Mouse (Mus musculus) liver, embryonic 14.5 days (tissue): Measurements from ENCODE around the gene Pknox2. TPM values are rescaled to one million over a fixed set of nuclear protein-coding genes. Genes with fewer than 3 reads are reported as not detected.

Source experiments
- ATAC-seq: fragments of 200-750 bp; cut with Nextera tagmentation; 2 replicates; pipeline ENCODE4 v1.8.0; 2017; ENCODE audit warnings: moderate number of reproducible peaks, mild to moderate bottlenecking, moderate library complexity; ENCODE audit not compliant: insufficient read depth
- DNase-seq, 3 experiments: peaks; one replicate each; pipeline ENCODE4 v3.0.0-alpha.2; 2012 to 2013; ENCODE audit warnings: low read depth in 3 of 3, low spot score in 3 of 3
- H3K27ac ChIP-seq: fragments of 300-500 bp; sonication (generic); 2 replicates; pipeline ENCODE4 v1.5.1; 2014; ENCODE audit warnings: moderate library complexity, mild to moderate bottlenecking, control low read depth, inconsistent platforms
- H3K27me3 ChIP-seq: fragments of 300-500 bp; sonication (generic); 2 replicates; pipeline ENCODE4 v1.6.1; 2014; ENCODE audit warnings: mild to moderate bottlenecking, low read length, moderate library complexity; ENCODE audit not compliant: control insufficient read depth, insufficient read depth
- H3K36me3 ChIP-seq: fragments of 300-500 bp; sonication (generic); replicated peaks from 2 replicates; pipeline ENCODE4 v1.6.1; 2014; ENCODE audit warnings: low read depth; ENCODE audit not compliant: control insufficient read depth, insufficient read depth
- H3K4me1 ChIP-seq, 2 experiments: fragments of 200-500 bp in 1 of 2; fragments of 300-500 bp in 1 of 2; sonication (generic) in 1 of 2; replicated peaks; 2 replicates each; pipeline ENCODE4 v1.6.1; 2012 to 2014; ENCODE audit warnings: antibody characterized with exemption in 1 of 2, inconsistent platforms in 1 of 2, low read length in 1 of 2; ENCODE audit not compliant: control insufficient read depth in 2 of 2, insufficient read depth in 2 of 2
- H3K4me2 ChIP-seq: fragments of 300-500 bp; sonication (generic); 2 replicates; pipeline ENCODE4 v1.6.1; 2014; ENCODE audit warnings: low read depth, mild to moderate bottlenecking, control low read depth, moderate library complexity
- H3K4me3 ChIP-seq, 2 experiments: fragments of 200-500 bp in 1 of 2; fragments of 300-500 bp in 1 of 2; sonication (generic) in 1 of 2; 2 replicates each; pipeline ENCODE4 v1.5.1; 2012 to 2014; ENCODE audit warnings: low read depth in 2 of 2, low read length in 2 of 2, mild to moderate bottlenecking in 2 of 2, control low read depth in 1 of 2, inconsistent platforms in 1 of 2, moderate library complexity in 1 of 2; ENCODE audit not compliant: insufficient read depth in 1 of 2
- H3K9ac ChIP-seq: fragments of 300-500 bp; sonication (generic); replicated peaks from 2 replicates; pipeline ENCODE4 v1.6.1; 2014; ENCODE audit warnings: mild to moderate bottlenecking, control low read depth, moderate library complexity
- H3K9me3 ChIP-seq: fragments of 300-500 bp; sonication (generic); 2 replicates; pipeline ENCODE4 v1.6.1; 2016; ENCODE audit warnings: low read length, mixed read lengths; ENCODE audit not compliant: control insufficient read depth
- CTCF ChIP-seq: IDR thresholded peaks from 2 replicates; pipeline ENCODE4 v1.5.1; 2016; ENCODE audit warnings: antibody characterized with exemption, low read depth, control low read depth
- EP300 ChIP-seq: IDR thresholded peaks from 2 replicates; pipeline ENCODE4 v1.6.1; 2016; ENCODE audit warnings: antibody characterized with exemption, low read depth
- WGBS: fragments of 180-500 bp; shearing (Covaris S2); extraction: QIAGEN DNeasy Blood & Tissue Kit; methylation state at CpG from one replicate; pipeline ENCODE4 v1.1.7; 2014; ENCODE audit not compliant: insufficient replicate concordance; 5-methylcytosine and 5-hydroxymethylcytosine counted together
- polyA plus RNA-seq, 2 experiments: library from polyadenylated mRNA; depleted of rRNA in 1 of 2; stranded (reverse) in 1 of 2; unstranded in 1 of 2; fragments of >200 nt; fragmentation: Nextera tagmentation in 1 of 2; extraction: Ambion mirVana in 1 of 2; gene quantifications; 2 replicates each; pipeline versions ENCODE4 v1.2.1 to v1.2.3; 2012 to 2014

Gene Pknox2
- polyA plus RNA-seq, 2 experiments: 0.08 to 0.18 TPM

GRCm38 (mm10) chr9:37080309-37080708 lies 66.9 kb downstream of the Pknox2 start:
- Histone ChIP-seq H3K4me3 (no peak overlapping the region), H3K4me1 (no peaks in the 10 kb centered on the region), H3K36me3 (no peaks in the 10 kb centered on the region), H3K4me2 (no peak overlapping the region), H3K27ac (no peak overlapping the region), H3K9me3 (no peaks in the 10 kb centered on the region), H3K27me3 (no peaks in the 10 kb centered on the region), H3K9ac (no peak overlapping the region)
- TF ChIP-seq EP300 (no peak), CTCF (no peak)
- no peak for DNase-seq
- ATAC-seq: no peak
- WGBS: 61% methylated on average over 6 of the region's 6 CpGs

GRCm38 (mm10) chr9:37077063-37077418 lies 70.2 kb downstream of the Pknox2 start:
- Histone ChIP-seq H3K27ac (no peak overlapping the region), H3K4me1 (no peaks in the 10 kb centered on the region)
- ATAC-seq: no peak

GRCm38 (mm10) chr9:37076386-37077062 lies 70.7 kb downstream of the Pknox2 start:
- no peak overlapping the region for H3K4me3 ChIP-seq
- no peak overlapping the region for H3K9ac ChIP-seq
- H3K4me2 ChIP-seq: no peak overlapping the region
- no peaks in the 10 kb centered on the region for H3K9me3 ChIP-seq
- no peak for DNase-seq
- H3K36me3 ChIP-seq: no peaks in the 10 kb centered on the region
- TF ChIP-seq CTCF: no peak
- H3K27ac ChIP-seq: no peak overlapping the region
- 21% methylated on average over 15 of the region's 15 CpGs for WGBS
- ATAC-seq: no peak
- H3K27me3 ChIP-seq: no peaks in the 10 kb centered on the region
- no peaks in the 10 kb centered on the region for H3K4me1 ChIP-seq

More at GRCm38 (mm10) chr9:37077063-37077418, 70.2 kb downstream of the Pknox2 start:
- H3K9ac ChIP-seq: no peak overlapping the region
- WGBS: 50% methylated on average over 2 of the region's 2 CpGs
- no peaks in the 10 kb centered on the region for H3K9me3 ChIP-seq
- no peak overlapping the region for H3K4me3 ChIP-seq
- no peak for DNase-seq
- H3K27me3 ChIP-seq: no peaks in the 10 kb centered on the region
- H3K4me2 ChIP-seq: no peak overlapping the region
- TF ChIP-seq CTCF (no peak), EP300 (no peak)
- no peaks in the 10 kb centered on the region for H3K36me3 ChIP-seq

GRCm38 (mm10) chr9:37075903-37076302 lies 71.3 kb downstream of the Pknox2 start:
- H3K4me3 ChIP-seq: no peak overlapping the region
- DNase-seq (no peak), ATAC-seq (no peak)
- TF ChIP-seq CTCF (no peak), EP300 (no peak)
- no peak overlapping the region for H3K4me2 ChIP-seq
- no peak overlapping the region for H3K9ac ChIP-seq
- 51% methylated on average over 4 of the region's 4 CpGs for WGBS
- H3K27me3 ChIP-seq: no peaks in the 10 kb centered on the region
- no peak overlapping the region for H3K27ac ChIP-seq
- H3K4me1 ChIP-seq: no peaks in the 10 kb centered on the region
- no peaks in the 10 kb centered on the region for H3K36me3 ChIP-seq
- no peaks in the 10 kb centered on the region for H3K9me3 ChIP-seq

- WGBS: 45% methylated on average over 6 of the region's 6 CpGs
- ATAC-seq (no peak), DNase-seq (no peak)
Observed at GRCm38 (mm10) chr9:37069391-37070312, 77.6 kb downstream of the Pknox2 start.

More at GRCm38 (mm10) chr9:37069391-37070312, 77.6 kb downstream of the Pknox2 start:
- Histone ChIP-seq H3K4me3 (no peak overlapping the region), H3K36me3 (no peaks in the 10 kb centered on the region), H3K9me3 (no peaks in the 10 kb centered on the region), H3K4me1 (no peaks in the 10 kb centered on the region), H3K9ac (no peak overlapping the region), H3K27me3 (no peaks in the 10 kb centered on the region), H3K4me2 (no peak overlapping the region), H3K27ac (no peak overlapping the region)
- no peak for TF ChIP-seq EP300
- no peak for TF ChIP-seq CTCF
